Mouse (Mus musculus): ENCODE results near the gene Olfr520.

DNA sequence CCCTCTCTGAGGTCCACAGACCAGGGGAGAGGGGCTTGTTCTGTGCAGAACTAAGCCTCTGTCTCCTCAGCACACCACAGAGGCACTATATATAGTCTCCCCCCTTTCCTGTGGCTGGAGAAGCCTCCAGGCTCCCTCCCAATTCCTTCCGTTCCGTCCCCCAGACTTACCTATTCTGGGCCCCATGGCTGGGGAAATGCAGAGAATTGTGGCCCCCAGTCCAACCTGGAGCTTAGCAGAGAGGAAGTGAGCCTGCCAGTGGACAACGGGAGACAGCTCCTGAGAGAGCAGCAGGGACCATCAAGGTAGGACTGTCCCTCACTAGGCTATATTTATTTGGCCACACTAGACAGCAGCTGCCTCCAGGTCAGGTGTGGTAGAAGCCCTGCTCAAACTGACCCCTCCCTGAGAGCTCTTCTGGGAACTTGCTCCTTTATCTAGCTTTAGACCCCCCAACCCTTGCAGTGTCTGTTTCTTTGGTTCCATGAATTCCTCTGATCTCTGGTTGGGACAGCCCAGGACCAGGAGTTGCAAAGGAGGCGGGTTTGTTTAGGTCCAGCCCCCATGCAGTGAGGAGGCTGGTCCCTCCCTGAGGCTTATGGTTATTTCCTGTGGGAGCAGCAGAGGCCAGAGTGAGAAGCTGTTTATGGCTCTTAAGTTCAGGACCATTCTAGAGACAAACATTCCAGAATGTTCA, 23.6 kb upstream of the Olfr520 start:
- no peak for TF ChIP-seq CTCF (conservative IDR thresholded peaks at IDR 0.05; ENCODE audit: low read length)
- no peak for TF ChIP-seq POU5F1 (IDR thresholded peaks at IDR 0.05; ENCODE audit: borderline replicate concordance, low read length)

Data from E14TG2a.4 (cell line).